Mouse (Mus musculus) lung, postnatal 4 days (tissue): ENCODE results near the gene Cpvl.

Source experiments
- DNase-seq, 2 experiments: peaks; one replicate each; pipeline ENCODE4 v3.0.0; 2021

Gene Cpvl

GRCm38 (mm10) chr6:53881623-53882022 is 96.8 kb downstream of the Cpvl start:
- DNase-seq: no peak

GRCm38 (mm10) chr6:53881235-53881606 is 97.2 kb downstream of the Cpvl start:
- DNase-seq: no peak

- peak in 1 of 2 experiments; percentile 28 for DNase-seq
Observed at GRCm38 (mm10) chr6:53880530-53881234, 97.8 kb downstream of the Cpvl start.

GRCm38 (mm10) chr6:53879567-53879966 is 98.9 kb downstream of the Cpvl start:
- DNase-seq: no peak

- no peak for DNase-seq
Observed at GRCm38 (mm10) chr6:53874881-53875429, 103.5 kb downstream of the Cpvl start.

- DNase-seq: no peak
Observed at GRCm38 (mm10) chr6:53871903-53872302, 106.6 kb downstream of the Cpvl start.

GRCm38 (mm10) chr6:53863011-53863410 is 115.5 kb downstream of the Cpvl start:
- no peak for DNase-seq

- DNase-seq: no peak
Observed at GRCm38 (mm10) chr6:53859106-53859505, 119.4 kb downstream of the Cpvl start.

GRCm38 (mm10) chr6:53857822-53858221 is 120.6 kb downstream of the Cpvl start:
- DNase-seq: no peak

- no peak for DNase-seq
Observed at GRCm38 (mm10) chr6:53856775-53857174, 121.7 kb downstream of the Cpvl start.

- DNase-seq: no peak
Observed at GRCm38 (mm10) chr6:53854971-53855856, 123.3 kb downstream of the Cpvl start.

GRCm38 (mm10) chr6:53854226-53854625 is 124.2 kb downstream of the Cpvl start:
- no peak for DNase-seq

GRCm38 (mm10) chr6:53853546-53853945 is 124.9 kb downstream of the Cpvl start:
- DNase-seq: no peak

- DNase-seq: no peak
Observed at GRCm38 (mm10) chr6:53844626-53845025, 133.8 kb downstream of the Cpvl start.

GRCm38 (mm10) chr6:53825213-53825612 is 153.3 kb downstream of the Cpvl start:
- DNase-seq: peak; percentile 38 to 77
